Mouse (Mus musculus) telencephalon, adult 2 months (tissue): ENCODE data around the gene Dmrtc1b.
A peak's percentile ranks its signal among the peaks of the same experiment; 100 is the strongest.
"Not testable (repeated sequence)": the region's sequence is repeated elsewhere in the genome, so short reads cannot be mapped to it uniquely, and the experiment has no call there.

Experiments used
- DNase-seq: peaks from one replicate; pipeline ENCODE4 v3.0.0-alpha.2; 2011; ENCODE audit warnings: low read depth, low spot score

The Dmrtc1b gene

GRCm38 (mm10) chrX:102707535-102707934, at the start of gene Dmrtc1b, which contains the start of gene Gm9112:
Gene Dmrtc1b, plus strand, starts transcription at chrX:102707865.
Gene Gm9112, minus strand, starts transcription at chrX:102707635.
- not testable (repeated sequence) for DNase-seq

GRCm38 (mm10) chrX:102660712-102661111, 47.0 kb upstream of the Dmrtc1b start:
- DNase-seq, result no peak

GRCm38 (mm10) chrX:102666641-102667040, 41.0 kb upstream of the Dmrtc1b start:
- no peak for DNase-seq

- DNase-seq, result not testable (repeated sequence)
Measured at GRCm38 (mm10) chrX:102684706-102685105, 23.0 kb upstream of the Dmrtc1b start.

GRCm38 (mm10) chrX:102686872-102687271, 20.8 kb upstream of the Dmrtc1b start, which contains the start of gene Gm3880:
Gene Gm3880, minus strand, starts transcription at chrX:102686972.
- DNase-seq, result not testable (repeated sequence)

- DNase-seq, result peak; percentile 1
Measured at GRCm38 (mm10) chrX:102689252-102689651, 18.4 kb upstream of the Dmrtc1b start.

- not testable (repeated sequence) for DNase-seq
Measured at GRCm38 (mm10) chrX:102700636-102701035, 7.0 kb upstream of the Dmrtc1b start.

- DNase-seq, result not testable (repeated sequence)
Measured at GRCm38 (mm10) chrX:102724226-102724625, 16.6 kb downstream of the Dmrtc1b start.
